Mouse (Mus musculus): ENCODE measurements around the gene Mrps21.

DNA sequence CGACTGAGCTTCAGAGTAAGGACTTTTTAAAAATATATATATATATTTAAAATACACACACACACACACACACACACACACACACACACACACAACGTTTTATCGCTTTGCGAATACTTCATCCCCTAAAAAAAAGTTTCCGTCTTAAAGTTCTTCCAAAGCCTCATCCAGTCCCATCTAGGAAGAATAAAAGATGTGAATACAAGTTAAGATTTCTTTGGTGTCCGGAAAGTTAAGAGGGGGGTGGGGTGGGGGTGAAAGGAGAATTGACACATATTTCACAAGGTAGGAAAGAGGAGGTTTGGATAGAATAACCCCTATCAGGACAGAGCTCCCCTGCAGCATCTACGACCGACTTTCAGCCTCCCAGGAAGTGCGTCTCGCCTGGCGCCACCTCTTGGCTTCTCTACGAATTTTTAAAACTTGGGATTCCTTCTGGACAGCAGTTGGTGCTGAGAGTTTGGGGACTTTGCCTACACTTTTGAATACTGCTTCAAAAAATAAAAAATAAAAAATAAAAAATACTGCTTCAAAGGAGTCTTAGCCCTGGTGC, 34.7 kb upstream of the Mrps21 start:
- peak; percentile 73 for TF ChIP-seq CTCF (IDR thresholded peaks at IDR 0.05; ENCODE audit: insufficient read depth, low read length)
- no peak for TF ChIP-seq POLR2A (IDR thresholded peaks at IDR 0.05; ENCODE audit: borderline replicate concordance, extremely low read depth, low read depth, low read length)

All from lung, adult 2 months (tissue).